Mouse (Mus musculus) midbrain, embryonic 11.5 days (tissue): ENCODE measurements around the gene Fh1. TPM values are rescaled to one million over a fixed set of nuclear protein-coding genes. Genes with fewer than 3 reads are reported as not detected.

Experiments used
- ATAC-seq: fragments of 200-750 bp; cut with Nextera tagmentation; 2 replicates; pipeline ENCODE4 v1.8.0; 2017; ENCODE audit warnings: moderate TSS enrichment, moderate library complexity; ENCODE audit not compliant: low FRiP score
- DNase-seq: peaks from one replicate; pipeline ENCODE4 v3.0.0; 2015; ENCODE audit warnings: low spot score; ENCODE audit errors: missing footprints
- H3K27ac ChIP-seq: fragments of 300-500 bp; sonication (generic); 2 replicates; pipeline ENCODE4 v1.5.1; 2014; ENCODE audit warnings: low read depth, low read length
- H3K27me3 ChIP-seq: fragments of 300-500 bp; sonication (generic); 2 replicates; pipeline ENCODE4 v1.6.1; 2014; ENCODE audit warnings: mild to moderate bottlenecking, low read length, moderate library complexity, mixed read lengths; ENCODE audit not compliant: control insufficient read depth, insufficient read depth
- H3K36me3 ChIP-seq: fragments of 300-500 bp; sonication (generic); 2 replicates; pipeline ENCODE4 v1.6.1; 2014; ENCODE audit warnings: mild to moderate bottlenecking, low read length, moderate library complexity, mixed read lengths; ENCODE audit not compliant: control insufficient read depth, insufficient read depth
- H3K4me1 ChIP-seq: fragments of 300-500 bp; sonication (generic); 2 replicates; pipeline ENCODE4 v1.6.1; 2014; ENCODE audit warnings: low read length; ENCODE audit not compliant: control insufficient read depth, insufficient read depth
- H3K4me2 ChIP-seq: fragments of 300-500 bp; sonication (generic); 2 replicates; pipeline ENCODE4 v1.6.1; 2014; ENCODE audit warnings: mild to moderate bottlenecking, moderate library complexity
- H3K4me3 ChIP-seq: fragments of 300-500 bp; sonication (generic); 2 replicates; pipeline ENCODE4 v1.5.1; 2014; ENCODE audit warnings: low read depth, low read length
- H3K9ac ChIP-seq: fragments of 300-500 bp; sonication (generic); 2 replicates; pipeline ENCODE4 v1.6.1; 2014; ENCODE audit warnings: low read length
- H3K9me3 ChIP-seq: fragments of 300-500 bp; sonication (generic); 2 replicates; pipeline ENCODE4 v1.6.1; 2016; ENCODE audit warnings: low read length; ENCODE audit not compliant: control insufficient read depth
- WGBS: fragments of 180-500 bp; shearing (Covaris S2); extraction: QIAGEN DNeasy Blood & Tissue Kit; methylation state at CpG from one replicate; pipeline ENCODE4 v1.1.7; 2014; 5-methylcytosine and 5-hydroxymethylcytosine counted together
- polyA plus RNA-seq: library from polyadenylated mRNA; unstranded; fragments of >200 nt; fragmentation: Nextera tagmentation; extraction: Ambion mirVana; gene quantifications from 2 replicates; pipeline ENCODE4 v1.2.1, GENCODE M21; 2014

Gene Fh1
- 85.3 and 109 TPM in 2 replicates for polyA plus RNA-seq

DNA sequence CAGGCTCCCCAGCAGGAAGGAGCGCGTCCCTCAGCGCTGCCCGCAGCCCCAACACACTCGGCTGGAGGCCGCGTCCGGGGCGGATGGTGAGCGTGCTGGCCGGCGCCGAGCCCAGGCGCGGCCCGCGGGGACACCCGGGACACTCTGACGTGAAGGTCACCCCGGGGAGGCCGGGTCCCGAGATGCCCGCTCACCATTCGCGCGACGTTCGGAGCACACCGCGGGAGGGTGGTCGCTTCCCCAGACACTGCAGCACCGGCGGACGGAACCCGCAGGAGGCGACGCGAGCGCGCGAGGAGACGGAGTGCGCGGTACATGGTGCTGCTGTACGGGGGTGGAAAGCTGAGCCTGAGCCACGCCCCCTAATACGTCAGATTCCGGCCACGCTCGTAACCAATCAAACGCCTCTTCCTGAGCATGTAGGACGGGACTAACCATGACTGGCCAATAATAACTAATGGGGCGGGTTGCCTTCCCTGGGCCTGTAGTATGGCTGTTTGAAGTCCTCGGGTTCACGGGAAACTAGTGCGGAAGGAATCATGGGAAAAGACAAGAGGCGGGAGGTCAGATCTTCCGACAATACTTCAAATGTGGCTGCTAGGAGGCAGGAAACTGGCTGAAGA lies at the start of gene Fh1:
Gene Fh1 (minus strand): TSS at position 379 of the 623 bp plus-strand sequence.
- Histone ChIP-seq H3K4me2 (peak within 1 kb of the TSS; percentile 82), H3K27ac (peak within 1 kb of the TSS; percentile 60), H3K9me3 (no peaks in the 10 kb centered on the region), H3K9ac (peak within 1 kb of the TSS; percentile 90), H3K4me3 (peak within 1 kb of the TSS; percentile 82), H3K4me1 (peaks cover 6% of the 10 kb centered on the region), H3K36me3 (no peaks in the 10 kb centered on the region), H3K27me3 (no peaks in the 10 kb centered on the region)
- under 1% methylated on average over 58 of the region's 58 CpGs for WGBS
- DNase-seq (peak; percentile 98), ATAC-seq (peak; percentile 100)

DNA sequence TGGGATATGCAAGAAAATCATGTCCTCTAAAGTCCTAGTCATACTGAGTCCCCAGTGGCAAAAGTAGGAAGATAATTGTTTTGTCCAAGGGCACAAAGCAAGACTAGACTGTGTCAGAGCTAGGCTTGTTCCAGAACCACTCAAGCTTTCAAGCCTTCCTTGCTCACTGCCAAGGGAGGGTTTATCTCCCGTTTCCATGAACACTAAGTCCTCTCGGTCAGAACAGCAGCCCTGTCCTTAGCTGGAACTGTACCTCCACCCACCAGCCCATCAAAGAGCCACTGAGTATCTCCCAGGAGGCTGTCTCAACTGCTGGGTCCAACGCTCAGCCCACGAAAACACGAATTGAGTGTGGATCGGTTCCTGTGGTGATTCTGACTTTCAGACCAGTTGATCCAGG lies 49.7 kb upstream of the Fh1 start:
- Histone ChIP-seq H3K27ac (no peak overlapping the region), H3K27me3 (no peaks in the 10 kb centered on the region), H3K9me3 (no peaks in the 10 kb centered on the region), H3K36me3 (no peaks in the 10 kb centered on the region), H3K4me2 (no peak overlapping the region), H3K4me1 (no peaks in the 10 kb centered on the region), H3K9ac (no peak overlapping the region), H3K4me3 (no peak overlapping the region)
- 83% methylated on average over 6 of the region's 6 CpGs for WGBS
- ATAC-seq (no peak), DNase-seq (no peak)

DNA sequence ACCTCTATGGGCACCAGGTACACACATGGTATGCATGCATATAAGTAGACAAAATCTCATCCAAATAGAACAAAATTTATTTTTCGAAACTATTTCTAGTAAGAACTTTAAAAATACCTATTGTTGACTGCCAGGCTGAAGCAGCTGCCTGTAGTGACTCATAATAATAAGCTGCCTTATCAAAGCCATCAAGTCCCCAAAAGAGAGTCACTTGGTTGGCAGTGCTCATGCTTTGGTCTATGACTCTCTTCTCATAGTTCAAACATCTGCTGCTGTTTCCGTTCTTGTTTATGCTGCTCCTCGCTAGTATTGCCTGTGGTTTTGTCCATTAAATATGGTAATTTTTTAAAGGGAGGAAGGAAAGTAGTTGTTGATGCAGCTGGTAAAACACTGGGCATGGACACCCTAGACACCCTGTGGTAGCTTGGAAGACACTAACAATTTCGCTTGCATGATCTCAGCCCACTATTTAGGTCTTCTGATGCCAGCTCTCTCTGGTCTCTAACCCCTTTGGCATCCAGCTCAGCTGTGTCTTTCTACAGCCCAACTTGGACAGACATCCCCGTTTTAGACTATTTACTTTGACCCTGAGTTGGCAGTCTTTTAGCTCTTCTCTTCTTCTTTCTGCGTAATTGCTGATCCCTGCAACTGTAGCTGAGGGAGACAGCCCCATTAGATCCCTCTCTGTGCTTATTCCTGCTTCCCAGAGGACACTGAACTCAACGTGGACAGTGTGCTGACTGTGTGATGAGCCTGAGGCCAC lies 48.3 kb upstream of the Fh1 start:
- Histone ChIP-seq H3K4me2 (no peak overlapping the region), H3K4me3 (no peak overlapping the region), H3K9me3 (no peaks in the 10 kb centered on the region), H3K9ac (no peak overlapping the region), H3K4me1 (no peaks in the 10 kb centered on the region), H3K27ac (no peak overlapping the region), H3K27me3 (no peaks in the 10 kb centered on the region), H3K36me3 (no peaks in the 10 kb centered on the region)
- WGBS, result 88% methylated on average over 7 of the region's 7 CpGs
- DNase-seq (no peak), ATAC-seq (no peak)

- Histone ChIP-seq H3K9ac (no peak overlapping the region), H3K9me3 (no peaks in the 10 kb centered on the region), H3K4me3 (no peak overlapping the region), H3K4me1 (no peaks in the 10 kb centered on the region), H3K27me3 (no peaks in the 10 kb centered on the region), H3K27ac (no peak overlapping the region), H3K36me3 (no peaks in the 10 kb centered on the region), H3K4me2 (no peak overlapping the region)
- no peak for DNase-seq
- no peak for ATAC-seq
- WGBS, result 53% methylated on average over 1 of the region's 1 CpGs
Measured at GRCm38 (mm10) chr1:175671626-175672025, 46.2 kb upstream of the Fh1 start.

DNA sequence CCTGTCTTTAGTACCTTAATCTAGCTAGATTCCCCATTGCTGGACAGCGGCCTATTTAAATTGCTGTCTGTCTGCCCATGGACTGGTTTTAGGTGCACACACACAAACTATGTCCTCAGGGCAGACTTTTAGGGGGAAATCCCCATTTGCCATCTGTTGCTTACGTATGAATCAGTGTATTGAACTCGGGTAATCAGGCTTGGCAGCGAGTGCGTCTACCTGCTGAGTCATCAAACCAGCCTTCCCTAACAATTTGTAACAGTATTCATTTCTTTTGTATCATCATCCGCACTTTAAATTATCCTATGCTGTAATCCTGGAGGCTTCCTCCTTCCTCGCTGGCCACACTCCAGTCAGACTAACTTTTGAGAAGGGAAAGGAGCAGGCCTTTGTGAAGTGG lies 44.6 kb upstream of the Fh1 start:
- 85% methylated on average over 7 of the region's 7 CpGs for WGBS
- no peak for ATAC-seq
- Histone ChIP-seq H3K4me3 (no peak overlapping the region), H3K27ac (no peak overlapping the region), H3K36me3 (no peaks in the 10 kb centered on the region), H3K9me3 (no peaks in the 10 kb centered on the region), H3K27me3 (no peaks in the 10 kb centered on the region), H3K4me1 (no peaks in the 10 kb centered on the region), H3K9ac (no peak overlapping the region), H3K4me2 (no peak overlapping the region)
- peak; percentile 41 for DNase-seq

DNA sequence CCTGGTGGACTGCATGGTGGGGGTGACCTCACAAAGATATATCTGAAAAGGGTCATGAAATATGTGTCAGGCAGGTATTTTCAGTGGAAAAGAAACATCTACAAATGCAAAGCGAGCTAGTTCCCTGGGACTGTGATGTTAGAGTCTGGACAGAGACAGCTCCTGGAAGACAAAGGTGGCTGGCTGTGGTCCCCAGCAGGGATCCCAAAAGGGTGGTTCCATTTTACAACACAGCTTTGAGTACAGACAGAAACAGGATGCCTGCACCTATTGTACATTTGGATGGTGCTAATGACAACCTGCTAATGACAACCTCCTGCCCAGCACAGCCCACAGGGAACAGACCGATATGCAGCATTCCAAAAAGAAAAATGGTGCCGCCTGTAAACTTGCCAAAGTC lies 44.0 kb upstream of the Fh1 start:
- H3K4me3 ChIP-seq, result no peak overlapping the region
- H3K27me3 ChIP-seq, result no peaks in the 10 kb centered on the region
- H3K36me3 ChIP-seq, result no peaks in the 10 kb centered on the region
- H3K4me2 ChIP-seq, result no peak overlapping the region
- no peaks in the 10 kb centered on the region for H3K4me1 ChIP-seq
- H3K27ac ChIP-seq, result no peak overlapping the region
- DNase-seq (no peak), ATAC-seq (no peak)
- WGBS, result 94% methylated on average over 3 of the region's 3 CpGs
- H3K9ac ChIP-seq, result no peak overlapping the region
- H3K9me3 ChIP-seq, result no peaks in the 10 kb centered on the region

GRCm38 (mm10) chr1:175668666-175669405 lies 43.4 kb upstream of the Fh1 start:
- no peak overlapping the region for H3K4me2 ChIP-seq
- no peaks in the 10 kb centered on the region for H3K9me3 ChIP-seq
- H3K27me3 ChIP-seq, result no peaks in the 10 kb centered on the region
- no peak overlapping the region for H3K4me3 ChIP-seq
- H3K4me1 ChIP-seq, result no peaks in the 10 kb centered on the region
- no peak overlapping the region for H3K9ac ChIP-seq
- DNase-seq (peak; percentile 85), ATAC-seq (peak; percentile 63)
- no peaks in the 10 kb centered on the region for H3K36me3 ChIP-seq
- 82% methylated on average over 5 of the region's 5 CpGs for WGBS
- no peak overlapping the region for H3K27ac ChIP-seq

GRCm38 (mm10) chr1:175659900-175660299 lies 34.5 kb upstream of the Fh1 start:
- H3K4me3 ChIP-seq, result no peak overlapping the region
- H3K4me1 ChIP-seq, result no peaks in the 10 kb centered on the region
- ATAC-seq (no peak), DNase-seq (no peak)
- no peak overlapping the region for H3K4me2 ChIP-seq
- H3K27me3 ChIP-seq, result no peaks in the 10 kb centered on the region
- no peaks in the 10 kb centered on the region for H3K36me3 ChIP-seq
- 85% methylated on average over 4 of the region's 4 CpGs for WGBS
- H3K9me3 ChIP-seq, result no peaks in the 10 kb centered on the region
- no peak overlapping the region for H3K9ac ChIP-seq
- H3K27ac ChIP-seq, result no peak overlapping the region

DNA sequence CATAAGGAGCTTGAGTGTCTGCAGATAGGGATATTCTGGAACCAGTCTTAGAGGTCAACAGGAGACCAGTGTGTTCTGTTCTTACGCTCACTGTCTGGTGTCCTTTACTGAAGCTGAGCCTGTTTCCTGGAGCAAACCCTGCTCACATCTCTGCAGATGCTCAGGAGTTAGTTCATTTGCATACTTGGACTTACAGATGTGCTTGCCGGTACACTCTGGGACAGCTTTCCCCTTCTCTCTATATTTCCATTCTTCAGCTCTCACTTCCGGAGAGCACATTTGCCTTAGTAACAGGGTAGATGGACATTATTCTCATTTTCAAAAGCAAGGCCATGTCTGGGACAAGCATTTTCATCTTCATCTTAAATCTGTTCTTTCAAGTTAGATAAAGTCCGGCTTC lies 23.2 kb upstream of the Fh1 start:
- no peaks in the 10 kb centered on the region for H3K9me3 ChIP-seq
- no peak overlapping the region for H3K9ac ChIP-seq
- H3K27me3 ChIP-seq, result no peaks in the 10 kb centered on the region
- H3K27ac ChIP-seq, result no peak overlapping the region
- ATAC-seq (no peak), DNase-seq (no peak)
- H3K4me2 ChIP-seq, result no peak overlapping the region
- H3K4me3 ChIP-seq, result no peak overlapping the region
- H3K36me3 ChIP-seq, result no peaks in the 10 kb centered on the region
- H3K4me1 ChIP-seq, result no peaks in the 10 kb centered on the region
- WGBS, result 95% methylated on average over 4 of the region's 4 CpGs
